Mouse (Mus musculus): ENCODE measurements at regions not wholly inside any gene's neighbourhood (a gene's known extent, or its start where the extent isn't known, plus 50 kb on each side); places are given as distances from the start of the nearest gene placed in this dataset.
"Not testable (repeated sequence)": the region's sequence is repeated elsewhere in the genome, so short reads cannot be mapped to it uniquely, and the experiment has no call there.

DNA sequence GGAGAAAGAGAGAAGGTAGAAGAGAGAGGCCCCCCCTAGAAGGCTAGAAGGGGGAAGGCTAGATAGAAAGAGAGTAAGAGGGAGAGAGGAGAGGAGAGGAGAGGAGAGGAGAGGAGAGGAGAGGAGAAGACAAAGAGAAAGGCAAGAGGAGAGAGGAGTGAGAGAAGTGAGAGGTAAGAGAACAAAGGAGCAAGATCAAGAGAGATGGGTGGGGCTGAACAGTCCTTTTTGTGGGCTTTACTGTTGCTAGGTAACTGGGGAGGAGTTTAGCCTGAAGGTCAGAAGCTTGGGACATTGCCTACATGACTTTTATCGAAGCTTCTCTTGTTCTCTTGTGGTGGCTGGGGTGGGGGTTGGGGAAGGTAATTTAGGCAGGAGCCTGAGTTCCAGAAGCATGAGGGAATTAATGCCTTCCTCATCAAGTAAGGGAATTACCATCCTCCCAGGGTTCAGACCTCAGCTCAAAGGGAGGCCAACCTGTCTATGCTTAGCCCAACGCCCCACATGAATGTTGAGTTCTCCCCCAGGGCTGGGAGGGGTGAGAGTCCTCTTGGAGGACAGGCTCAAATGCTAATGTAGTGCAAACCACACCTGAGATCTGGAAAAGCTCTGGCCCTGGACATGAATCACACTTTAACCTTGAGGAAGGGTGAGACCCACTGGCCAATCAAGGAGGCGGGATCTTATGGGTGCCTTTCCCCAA is 662.1 kb upstream of the Gm21863 start:
- H3K4me3 ChIP-seq (ENCODE audit: low read depth, low read length); DNase-seq (ENCODE audit: low spot score); H3K27me3 ChIP-seq (ENCODE audit: control insufficient read depth, insufficient read depth, low read length); H3K4me1 ChIP-seq (ENCODE audit: control insufficient read depth, insufficient read depth); H3K9me3 ChIP-seq (replicated peaks; ENCODE audit: control insufficient read depth, low read length); H3K4me2 ChIP-seq (ENCODE audit: low read depth, low read length); H3K36me3 ChIP-seq (replicated peaks; ENCODE audit: control insufficient read depth, insufficient read depth, low read length); H3K9ac ChIP-seq (replicated peaks; ENCODE audit: low read depth, low read length); ATAC-seq (ENCODE audit: insufficient read depth, low read depth); H3K27ac ChIP-seq (ENCODE audit: low read depth): not testable (repeated sequence)
- 69% methylated on average over 3 of the region's 3 CpGs for WGBS
